Comparison of ENCODE assay signal across 8 mouse cellular contexts in genomic region chr3:86223634-86224313, GRCm38 (mm10). TPM values are rescaled to one million over a fixed set of nuclear protein-coding genes. Genes with fewer than 3 reads are reported as not detected.
DNase-seq lines count a peak whose midpoint lies in the region; ATAC-seq and TF ChIP-seq lines count a peak whose summit lies in the region.

No protein-coding gene starts in this region.

- no peaks in the 10 kb centered on the region for H3K27me3 ChIP-seq in C2C12 (ENCODE audit: control insufficient read depth, insufficient read depth, insufficient read length)
- no peaks in the 10 kb centered on the region for H3K27me3 ChIP-seq in heart, embryonic 11.5 days (ENCODE audit: control insufficient read depth, insufficient read depth, low read length)
- H3K27me3 ChIP-seq in kidney, embryonic 16.5 days (ENCODE audit: insufficient read depth, low read length) = no peaks in the 10 kb centered on the region
- H3K27me3 ChIP-seq in liver, adult 2 months (ENCODE audit: control insufficient read depth, insufficient read depth, low read length) = no peaks in the 10 kb centered on the region

- H3K27ac ChIP-seq in heart, embryonic 11.5 days (ENCODE audit: low read depth, low read length) = peak overlapping the region; percentile 85
- H3K27ac ChIP-seq in kidney, embryonic 16.5 days (ENCODE audit: low read length) = peak overlapping the region; percentile 98
- H3K27ac ChIP-seq in liver, adult 2 months (replicated peaks; ENCODE audit: insufficient read depth, low read depth, low read length) = peak overlapping the region; percentile 88

- H3K9ac ChIP-seq in heart, embryonic 11.5 days (ENCODE audit: low read depth, low read length) = peak overlapping the region; percentile 88
- peak overlapping the region; percentile 89 for H3K9ac ChIP-seq in kidney, embryonic 16.5 days (replicated peaks; ENCODE audit: low read length)
- peak overlapping the region; percentile 93 for H3K9ac ChIP-seq in liver, adult 2 months (ENCODE audit: low read depth, low read length)

- under 1% methylated on average over 79 of the region's 79 CpGs for WGBS in heart, embryonic 11.5 days (ENCODE audit: insufficient replicate concordance)
- WGBS in kidney, embryonic 16.5 days = under 1% methylated on average over 79 of the region's 79 CpGs
- whole genome bisulfite sequencing in liver, adult 2 months = under 1% methylated on average over 79 of the region's 79 CpGs

- DNase-seq in brain, adult 2 months (ENCODE audit: low read depth, low spot score) = peak; percentile 97
- DNase-seq in liver, adult 2 months (ENCODE audit: extremely low read depth, low read depth, low spot score) = peak; percentile 68
- DNase-seq in spleen, postnatal 36 days (ENCODE audit: low spot score in 2 of 2) = peak; percentile 89 to 90

- H3K4me2 ChIP-seq in heart, embryonic 11.5 days = peak overlapping the region; percentile 89
- peak overlapping the region; percentile 65 for H3K4me2 ChIP-seq in kidney, embryonic 16.5 days (replicated peaks; ENCODE audit: low read depth, low read length)

- peak; percentile 86 for ATAC-seq in erythroblast, adult 5-6 weeks (replicated peaks; ENCODE audit: low FRiP score, poor library complexity, severe bottlenecking)
- ATAC-seq in heart, embryonic 11.5 days (replicated peaks; ENCODE audit: insufficient number of reproducible peaks, low FRiP score, low TSS enrichment) = peak; percentile 89
- peak; percentile 94 for ATAC-seq in kidney, embryonic 16.5 days (ENCODE audit: low FRiP score, low TSS enrichment)
- ATAC-seq in monocyte, adult 5-6 weeks (replicated peaks; ENCODE audit: insufficient number of reproducible peaks, low FRiP score, low TSS enrichment, poor library complexity, severe bottlenecking) = peak; percentile 73

- peak overlapping the region; percentile 71 for H3ac ChIP-seq in C2C12 (ENCODE audit: control insufficient read depth, insufficient read length, low read depth)

- no peaks in the 10 kb centered on the region for H3K79me2 ChIP-seq in C2C12 (ENCODE audit: control insufficient read depth, insufficient read depth)
- no peaks in the 10 kb centered on the region for H3K79me2 ChIP-seq in liver, adult 2 months (ENCODE audit: control insufficient read depth, insufficient read depth, low read length)

- no peaks in the 10 kb centered on the region for H3K36me3 ChIP-seq in C2C12 (ENCODE audit: control insufficient read depth, insufficient read depth)
- no peaks in the 10 kb centered on the region for H3K36me3 ChIP-seq in heart, embryonic 11.5 days (ENCODE audit: control insufficient read depth, insufficient read depth, low read length)
- no peaks in the 10 kb centered on the region for H3K36me3 ChIP-seq in kidney, embryonic 16.5 days (ENCODE audit: insufficient read depth, low read length)
- H3K36me3 ChIP-seq in liver, adult 2 months (ENCODE audit: control insufficient read depth, insufficient read depth, low read length) = no peaks in the 10 kb centered on the region

- H3K4me1 ChIP-seq in heart, embryonic 11.5 days (ENCODE audit: control insufficient read depth, insufficient read depth, low read length) = no peaks in the 10 kb centered on the region
- 0 out of 2 replicates have a peak, but pooled peaks cover 3% of the 10 kb centered on the region for H3K4me1 ChIP-seq in kidney, embryonic 16.5 days (ENCODE audit: insufficient read depth, low read length)
- H3K4me1 ChIP-seq in liver, adult 2 months (ENCODE audit: control insufficient read depth, insufficient read depth, low read length) = no peaks in the 10 kb centered on the region

- no peak for TF ChIP-seq CTCF in C2C12 (IDR thresholded peaks at IDR 0.05; ENCODE audit: control insufficient read depth, insufficient read depth, insufficient read length)
- 0 out of 2 replicates have a peak, but pooled peaks have one; percentile 5 for TF ChIP-seq CTCF in liver, adult 2 months (IDR thresholded peaks at IDR 0.05; ENCODE audit: low read depth, low read length)

- peak overlapping the region; percentile 68 for H3K4me3 ChIP-seq in C2C12 (ENCODE audit: insufficient read depth, poor library complexity, severe bottlenecking)
- peak overlapping the region; percentile 93 for H3K4me3 ChIP-seq in heart, embryonic 11.5 days (ENCODE audit: low read depth, low read length)
- H3K4me3 ChIP-seq in kidney, embryonic 16.5 days (ENCODE audit: low read length) = peak overlapping the region; percentile 93
- H3K4me3 ChIP-seq in liver, adult 2 months (ENCODE audit: insufficient read depth, low read depth, low read length) = peak overlapping the region; percentile 86

- no peak for TF ChIP-seq POLR2A in liver, adult 2 months (IDR thresholded peaks at IDR 0.05; ENCODE audit: extremely low read depth, insufficient read depth, low read length)

- H3K79me3 ChIP-seq in C2C12 (ENCODE audit: low read depth) = no peaks in the 10 kb centered on the region

- no peaks in the 10 kb centered on the region for H3K9me3 ChIP-seq in heart, embryonic 11.5 days (replicated peaks; ENCODE audit: control insufficient read depth, low read length)
- no peaks in the 10 kb centered on the region for H3K9me3 ChIP-seq in kidney, embryonic 16.5 days (ENCODE audit: low read length)

TF ChIP-seq in C2C12, 6 proteins besides CTCF, POLR2A, EP300 and RAD21:
- TF ChIP-seq MYOD1 (IDR thresholded peaks at IDR 0.05; ENCODE audit: control insufficient read depth, insufficient read length, low read depth) (peak; percentile 69), USF1 (IDR thresholded peaks at IDR 0.05; ENCODE audit: low read depth) (no peak)

RNA-seq across cellular contexts. Expression of gene Lrba, which starts 0.7 kb away (rescaled TPM):
- polyA plus RNA-seq in C2C12 (2012; fragmentation: generic; extraction: Trizol) = 2.6 TPM
- total RNA-seq in erythroblast, adult 5-6 weeks (2015; ENCODE audit: low replicate concordance) = 3.5 and 7.9 TPM in 2 replicates
- 13.5 and 18.1 TPM in 2 replicates for total RNA-seq in erythroblast, adult 5-6 weeks (2017; ENCODE audit: low replicate concordance)
- polyA plus RNA-seq in heart, embryonic 11.5 days (2014; fragmentation: Nextera tagmentation; extraction: Ambion mirVana) = 3.7 and 4.1 TPM in 2 replicates
- polyA plus RNA-seq in kidney, embryonic 16.5 days (2015; fragmentation: Nextera tagmentation; extraction: Ambion mirVana) = 6.0 and 8.0 TPM in 2 replicates
- total RNA-seq in liver, adult 2 months (2014; rRNA removed) = 24.0 and 26.1 TPM in 2 replicates
- 6.4 and 8.4 TPM in 2 replicates for polyA plus RNA-seq in liver, adult 2 months (2012; rRNA removed)
- 21.8 to 48.7 TPM (median 31.8 TPM) in 3 replicates for total RNA-seq in monocyte, adult 5-6 weeks (2017)

Comparison
In these comparisons a context has a peak if more than half of its experiments do, and no peak if none do; other contexts are left out.
1. Peak in every context shown above with its lines: DNase-seq, ATAC-seq, H3K4me3 ChIP-seq and H3K27ac ChIP-seq.